Mouse (Mus musculus): ENCODE data around the gene Phf7. TPM values are rescaled to one million over a fixed set of nuclear protein-coding genes. Genes with fewer than 3 reads are reported as not detected.

The Phf7 gene
- polyA plus RNA-seq, 1 experiment, result 2.3 TPM

GRCm38 (mm10) chr14:31245946-31246345 is 5.2 kb downstream of the Phf7 start:
- 98% methylated on average over 1 of the region's 1 CpGs for WGBS
- Histone ChIP-seq H3K4me1 (ENCODE audit: control insufficient read depth, insufficient read depth, insufficient read length, low read length) (no peaks in the 10 kb centered on the region), H3K27me3 (ENCODE audit: control insufficient read depth, insufficient read depth, low read length) (no peaks in the 10 kb centered on the region), H3K36me3 (ENCODE audit: control insufficient read depth, insufficient read depth, low read length) (no peaks in the 10 kb centered on the region; the same call in 1 of the 2 replicates), H3K27ac (ENCODE audit: insufficient read depth, low read depth, low read length) (no peak overlapping the region), H3K4me3 (ENCODE audit: low read depth, low read length) (no peak overlapping the region)
- no peak for TF ChIP-seq CTCF (IDR thresholded peaks at IDR 0.05; ENCODE audit: extremely low read depth, insufficient read length, insufficient replicate concordance, low read depth, low read length)
- TF ChIP-seq POLR2A (IDR thresholded peaks at IDR 0.05; ENCODE audit: low read depth, low read length), result no peak

DNA sequence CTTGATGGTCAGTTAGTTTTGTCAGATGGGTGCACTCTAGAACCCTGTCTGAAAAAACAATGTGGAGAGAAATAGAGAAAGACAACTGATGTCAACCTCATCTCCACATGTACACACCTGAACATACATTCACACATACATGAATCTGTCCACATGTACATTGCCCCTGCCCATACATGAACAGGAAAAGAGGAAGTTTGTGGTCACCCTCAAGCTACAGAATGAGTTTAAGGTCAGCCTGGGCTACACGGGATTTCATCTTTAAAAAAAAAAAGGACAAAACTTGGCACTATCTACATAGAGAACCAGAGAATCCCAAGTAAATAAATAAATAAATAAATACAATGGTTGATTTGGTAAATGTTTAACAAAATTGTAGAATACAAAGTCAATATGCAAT is 6.3 kb downstream of the Phf7 start:
- 73% methylated on average over 1 of the region's 1 CpGs for WGBS
- Histone ChIP-seq H3K27ac (ENCODE audit: insufficient read depth, low read depth, low read length) (no peak overlapping the region), H3K36me3 (ENCODE audit: control insufficient read depth, insufficient read depth, low read length) (no peaks in the 10 kb centered on the region; the same call in 1 of the 2 replicates), H3K27me3 (ENCODE audit: control insufficient read depth, insufficient read depth, low read length) (no peaks in the 10 kb centered on the region), H3K4me1 (ENCODE audit: control insufficient read depth, insufficient read depth, insufficient read length, low read length) (no peaks in the 10 kb centered on the region), H3K4me3 (ENCODE audit: low read depth, low read length) (no peak overlapping the region)
- TF ChIP-seq CTCF (IDR thresholded peaks at IDR 0.05; ENCODE audit: extremely low read depth, insufficient read length, insufficient replicate concordance, low read depth, low read length) (no peak), POLR2A (IDR thresholded peaks at IDR 0.05; ENCODE audit: low read depth, low read length) (no peak)

GRCm38 (mm10) chr14:31240528-31240927 is 10.6 kb downstream of the Phf7 start:
- 78% methylated on average over 3 of the region's 3 CpGs for WGBS
- Histone ChIP-seq H3K4me3 (ENCODE audit: low read depth, low read length) (no peak overlapping the region), H3K27ac (ENCODE audit: insufficient read depth, low read depth, low read length) (no peak overlapping the region), H3K27me3 (ENCODE audit: control insufficient read depth, insufficient read depth, low read length) (no peaks in the 10 kb centered on the region), H3K36me3 (ENCODE audit: control insufficient read depth, insufficient read depth, low read length) (peaks cover 4% of the 10 kb centered on the region; the same call in 1 of the 2 replicates), H3K4me1 (ENCODE audit: control insufficient read depth, insufficient read depth, insufficient read length, low read length) (no peaks in the 10 kb centered on the region)
- TF ChIP-seq CTCF (IDR thresholded peaks at IDR 0.05; ENCODE audit: extremely low read depth, insufficient read length, insufficient replicate concordance, low read depth, low read length) (no peak), POLR2A (IDR thresholded peaks at IDR 0.05; ENCODE audit: low read depth, low read length) (no peak)

GRCm38 (mm10) chr14:31237101-31237882 is 13.8 kb downstream of the Phf7 start:
- WGBS, result 75% methylated on average over 7 of the region's 7 CpGs
- H3K4me1 ChIP-seq (ENCODE audit: control insufficient read depth, insufficient read depth, insufficient read length, low read length), result no peaks in the 10 kb centered on the region; the same call in none of the 2 replicates
- TF ChIP-seq POLR2A (IDR thresholded peaks at IDR 0.05; ENCODE audit: low read depth, low read length) (no peak), CTCF (IDR thresholded peaks at IDR 0.05; ENCODE audit: extremely low read depth, insufficient read length, insufficient replicate concordance, low read depth, low read length) (no peak)
- H3K36me3 ChIP-seq (ENCODE audit: control insufficient read depth, insufficient read depth, low read length), result peaks cover 4% of the 10 kb centered on the region; the same call in 1 of the 2 replicates
- H3K4me3 ChIP-seq (ENCODE audit: low read depth, low read length), result no peak overlapping the region
- no peaks in the 10 kb centered on the region for H3K27me3 ChIP-seq (ENCODE audit: control insufficient read depth, insufficient read depth, low read length)
- H3K27ac ChIP-seq (ENCODE audit: insufficient read depth, low read depth, low read length), result no peak overlapping the region

DNA sequence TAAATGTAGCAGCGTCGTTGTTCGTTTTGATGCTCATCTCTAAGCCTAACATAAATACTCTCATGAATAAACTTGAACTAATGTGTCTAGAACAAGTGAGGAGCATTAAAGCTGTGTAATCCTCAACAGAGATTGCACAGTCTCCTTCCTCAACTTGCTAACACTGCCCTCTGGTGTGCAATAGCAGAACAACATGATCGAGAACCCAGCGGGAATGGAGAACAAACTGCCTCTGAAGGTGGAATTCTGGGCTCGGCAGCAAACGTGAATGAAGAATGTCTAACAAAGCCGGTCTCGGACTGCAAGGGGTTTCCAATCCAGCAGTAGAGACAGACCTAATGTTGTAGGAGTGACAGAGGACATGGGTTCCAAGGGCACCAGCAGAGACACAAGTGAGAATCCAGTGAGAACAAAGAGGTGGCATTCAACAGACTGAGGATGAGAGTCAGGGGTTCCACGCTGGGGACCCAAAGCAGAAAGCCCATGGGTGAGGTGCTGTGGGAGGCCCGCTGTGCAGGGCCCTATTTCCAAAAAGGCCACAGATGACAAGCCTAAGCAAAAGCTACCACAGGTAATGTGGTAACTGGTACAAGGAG is 17.0 kb downstream of the Phf7 start:
- peak; percentile 44; the same call in 1 of the 2 replicates for TF ChIP-seq CTCF (IDR thresholded peaks at IDR 0.05; ENCODE audit: extremely low read depth, insufficient read length, insufficient replicate concordance, low read depth, low read length)
- no peak for TF ChIP-seq POLR2A (IDR thresholded peaks at IDR 0.05; ENCODE audit: low read depth, low read length)
- Histone ChIP-seq H3K4me3 (ENCODE audit: low read depth, low read length) (no peak overlapping the region), H3K36me3 (ENCODE audit: control insufficient read depth, insufficient read depth, low read length) (peaks cover 2% of the 10 kb centered on the region; the same call in 1 of the 2 replicates), H3K27ac (ENCODE audit: insufficient read depth, low read depth, low read length) (no peak overlapping the region), H3K4me1 (ENCODE audit: control insufficient read depth, insufficient read depth, insufficient read length, low read length) (no peaks in the 10 kb centered on the region; the same call in none of the 2 replicates), H3K27me3 (ENCODE audit: control insufficient read depth, insufficient read depth, low read length) (peaks cover 2% of the 10 kb centered on the region; the same call in 1 of the 2 replicates)
- 19% methylated on average over 11 of the region's 11 CpGs for WGBS

DNA sequence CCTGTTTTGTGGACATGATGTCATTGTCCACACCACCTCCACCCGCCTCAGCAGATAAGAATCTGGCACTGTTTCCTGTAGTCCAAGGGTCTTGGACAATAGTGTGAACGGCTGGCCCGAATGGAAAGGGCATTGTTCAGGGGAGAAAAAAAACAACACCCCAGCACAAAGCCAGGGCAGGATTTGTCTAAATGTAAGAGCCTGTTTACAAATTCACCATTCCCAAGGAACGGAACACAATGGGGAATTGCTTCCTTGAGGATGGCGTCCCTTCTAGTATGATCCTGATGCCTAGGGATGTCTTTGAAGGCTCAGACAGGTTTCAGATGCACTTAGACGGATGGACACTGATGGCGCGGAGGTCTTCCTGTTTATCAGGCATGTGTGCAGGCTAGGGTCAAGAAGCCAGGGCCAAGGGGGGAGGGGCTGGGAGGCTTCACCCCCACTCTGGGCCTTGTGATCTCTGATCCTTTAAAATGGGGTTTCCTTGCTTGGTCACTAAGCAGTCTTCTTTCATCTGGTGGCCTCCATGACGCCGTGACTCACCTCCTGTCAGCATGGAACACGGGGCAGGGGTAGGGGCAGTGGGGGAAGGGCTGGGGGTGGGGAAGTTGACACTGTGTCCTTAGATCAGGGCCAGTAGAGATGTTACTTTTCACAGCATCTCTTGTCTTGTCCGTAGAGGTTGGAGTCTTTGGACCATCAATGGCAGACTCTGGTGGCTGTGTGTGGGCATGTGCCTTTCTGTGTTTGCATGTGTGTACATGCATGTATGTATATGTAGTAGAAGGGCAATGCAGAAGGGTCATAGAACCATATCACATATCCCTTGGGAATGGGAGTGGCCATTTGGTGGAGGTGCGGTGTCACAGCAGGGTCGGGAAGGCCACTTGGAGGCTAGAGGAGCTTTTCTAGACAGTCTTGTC is 17.8 kb downstream of the Phf7 start:
- peak overlapping the region; percentile 25; the same call in 1 of the 2 replicates for H3K27ac ChIP-seq (ENCODE audit: insufficient read depth, low read depth, low read length)
- no peaks in the 10 kb centered on the region; the same call in none of the 2 replicates for H3K4me1 ChIP-seq (ENCODE audit: control insufficient read depth, insufficient read depth, insufficient read length, low read length)
- H3K27me3 ChIP-seq (ENCODE audit: control insufficient read depth, insufficient read depth, low read length), result peaks cover 2% of the 10 kb centered on the region; the same call in 1 of the 2 replicates
- 71% methylated on average over 14 of the region's 14 CpGs for WGBS
- H3K4me3 ChIP-seq (ENCODE audit: low read depth, low read length), result no peak overlapping the region
- no peak for TF ChIP-seq CTCF (IDR thresholded peaks at IDR 0.05; ENCODE audit: extremely low read depth, insufficient read length, insufficient replicate concordance, low read depth, low read length)
- TF ChIP-seq POLR2A (IDR thresholded peaks at IDR 0.05; ENCODE audit: low read depth, low read length), result no peak
- H3K36me3 ChIP-seq (ENCODE audit: control insufficient read depth, insufficient read depth, low read length), result no peaks in the 10 kb centered on the region
